Mouse (Mus musculus) liver, adult 2 months (tissue): Measurements from ENCODE around the gene Ugt2b34. TPM values are rescaled to one million over a fixed set of nuclear protein-coding genes. Genes with fewer than 3 reads are reported as not detected.
"Not testable (repeated sequence)": the region's sequence is repeated elsewhere in the genome, so short reads cannot be mapped to it uniquely, and the experiment has no call there.

Source experiments
- DNase-seq: peaks from one replicate; pipeline ENCODE4 v3.0.0-alpha.2; 2011; ENCODE audit warnings: low read depth, low spot score; ENCODE audit errors: extremely low read depth
- H3K27ac ChIP-seq: fragments of 200-500 bp; replicated peaks from 2 replicates; pipeline ENCODE4 v1.5.1; 2012; ENCODE audit warnings: low read depth, mild to moderate bottlenecking, control low read depth, inconsistent platforms, low read length; ENCODE audit not compliant: insufficient read depth
- H3K27me3 ChIP-seq: fragments of 200-500 bp; 2 replicates; pipeline ENCODE4 v1.6.1; 2012; ENCODE audit warnings: mild to moderate bottlenecking, moderate library complexity, low read length, inconsistent platforms; ENCODE audit not compliant: control insufficient read depth, insufficient read depth
- H3K36me3 ChIP-seq: fragments of 200-500 bp; 2 replicates; pipeline ENCODE4 v1.6.1; 2012; ENCODE audit warnings: low read length, inconsistent platforms; ENCODE audit not compliant: control insufficient read depth, insufficient read depth
- H3K4me1 ChIP-seq: fragments of 200-500 bp; 2 replicates; pipeline ENCODE4 v1.6.1; 2011; ENCODE audit warnings: low read length; ENCODE audit not compliant: control insufficient read depth, insufficient read depth
- H3K4me3 ChIP-seq: fragments of 200-500 bp; 2 replicates; pipeline ENCODE4 v1.5.1; 2011; ENCODE audit warnings: low read depth, mild to moderate bottlenecking, control low read depth, low read length, moderate library complexity; ENCODE audit not compliant: insufficient read depth
- H3K79me2 ChIP-seq: fragments of 200-500 bp; 2 replicates; pipeline ENCODE4 v1.6.1; 2012; ENCODE audit warnings: inconsistent platforms, mild to moderate bottlenecking, low read length, moderate library complexity; ENCODE audit not compliant: control insufficient read depth, insufficient read depth
- H3K9ac ChIP-seq: fragments of 200-500 bp; 2 replicates; pipeline ENCODE4 v1.6.1; 2012; ENCODE audit warnings: low read depth, mild to moderate bottlenecking, control low read depth, inconsistent platforms, low read length
- CTCF ChIP-seq: fragments of 200-500 bp; IDR thresholded peaks from 2 replicates; pipeline ENCODE4 v1.5.1; 2011; ENCODE audit warnings: low read depth, low read length, control low read depth
- POLR2A ChIP-seq: fragments of 200-500 bp; IDR thresholded peaks from 2 replicates; pipeline ENCODE4 v1.6.1; 2011; ENCODE audit warnings: low read length, control low read depth; ENCODE audit not compliant: insufficient read depth; ENCODE audit errors: extremely low read depth
- WGBS: fragments of 180-500 bp; shearing (Covaris S2); methylation state at CpG from one replicate; pipeline ENCODE4 v1.1.7; 2018; 5-methylcytosine and 5-hydroxymethylcytosine counted together
- polyA plus RNA-seq: library from polyadenylated mRNA; depleted of rRNA; stranded (reverse); fragments of >200 nt; gene quantifications from 2 replicates; pipeline ENCODE4 v1.2.3, GENCODE M21; 2012
- total RNA-seq: library from RNA; depleted of rRNA; stranded (reverse); fragments of >200 nt; gene quantifications from 2 replicates; pipeline ENCODE4 v1.2.3, GENCODE M21; 2014

Ugt2b34 gene
- total and polyA plus RNA-seq, 2 experiments = 117 to 673 TPM

GRCm38 (mm10) chr5:86858336-86858735 lies 48.4 kb downstream of the Ugt2b34 start:
- TF ChIP-seq CTCF (no peak), POLR2A (no peak)
- Histone ChIP-seq H3K9ac (no peak overlapping the region), H3K79me2 (no peaks in the 10 kb centered on the region), H3K4me1 (no peaks in the 10 kb centered on the region), H3K36me3 (no peaks in the 10 kb centered on the region), H3K4me3 (no peak overlapping the region), H3K27me3 (no peaks in the 10 kb centered on the region), H3K27ac (no peak overlapping the region)
- 75% methylated on average over 3 of the region's 3 CpGs for WGBS
- DNase-seq = no peak

- Histone ChIP-seq H3K4me3 (no peak overlapping the region), H3K9ac (no peak overlapping the region), H3K79me2 (no peaks in the 10 kb centered on the region), H3K27ac (no peak overlapping the region), H3K36me3 (no peaks in the 10 kb centered on the region), H3K4me1 (no peaks in the 10 kb centered on the region), H3K27me3 (no peaks in the 10 kb centered on the region)
- DNase-seq = no peak
- TF ChIP-seq CTCF = no peak
- no peak for TF ChIP-seq POLR2A
- 46% methylated on average over 1 of the region's 1 CpGs for WGBS
Observed at GRCm38 (mm10) chr5:86857682-86858081, 49.1 kb downstream of the Ugt2b34 start.

- H3K79me2 ChIP-seq, H3K9ac ChIP-seq, DNase-seq, H3K36me3 ChIP-seq, H3K4me1 ChIP-seq, H3K4me3 ChIP-seq, H3K27ac ChIP-seq, H3K27me3 ChIP-seq: not testable (repeated sequence)
- 71% methylated on average over 13 of the region's 13 CpGs for WGBS
Observed at GRCm38 (mm10) chr5:86856505-86856904, 50.2 kb downstream of the Ugt2b34 start.

GRCm38 (mm10) chr5:86851658-86852057 lies 55.1 kb downstream of the Ugt2b34 start:
- Histone ChIP-seq H3K4me1 (no peaks in the 10 kb centered on the region), H3K27ac (no peak overlapping the region), H3K9ac (no peak overlapping the region), H3K79me2 (no peaks in the 10 kb centered on the region), H3K36me3 (no peaks in the 10 kb centered on the region), H3K4me3 (no peak overlapping the region), H3K27me3 (no peaks in the 10 kb centered on the region)
- WGBS = 85% methylated on average over 5 of the region's 5 CpGs
- no peak for DNase-seq
- TF ChIP-seq CTCF (no peak), POLR2A (no peak)

- Histone ChIP-seq H3K9ac (no peak overlapping the region), H3K27me3 (no peaks in the 10 kb centered on the region), H3K36me3 (no peaks in the 10 kb centered on the region), H3K27ac (no peak overlapping the region), H3K4me3 (no peak overlapping the region), H3K79me2 (no peaks in the 10 kb centered on the region), H3K4me1 (no peaks in the 10 kb centered on the region)
- TF ChIP-seq POLR2A (no peak), CTCF (no peak)
- DNase-seq = peak; percentile 37
Observed at GRCm38 (mm10) chr5:86850104-86850503, 56.6 kb downstream of the Ugt2b34 start.

- H3K27me3 ChIP-seq, H3K9ac ChIP-seq, H3K4me1 ChIP-seq, H3K79me2 ChIP-seq, H3K4me3 ChIP-seq, DNase-seq, H3K27ac ChIP-seq, H3K36me3 ChIP-seq: not testable (repeated sequence)
Observed at GRCm38 (mm10) chr5:86841261-86841660, 65.5 kb downstream of the Ugt2b34 start.
